Mouse (Mus musculus): ENCODE results near the gene Ddx5. TPM values are rescaled to one million over a fixed set of nuclear protein-coding genes. Genes with fewer than 3 reads are reported as not detected.
"Not testable (repeated sequence)": the region's sequence is repeated elsewhere in the genome, so short reads cannot be mapped to it uniquely, and the experiment has no call there.

Gene Ddx5
- total RNA-seq, 2 experiments from 2014 or later = 828 to 881 TPM

GRCm38 (mm10) chr11:106793846-106794245 lies 4.9 kb upstream of the Ddx5 start:
- DNase-seq (ENCODE audit: low spot score in 2 of 2) = no peak

DNA sequence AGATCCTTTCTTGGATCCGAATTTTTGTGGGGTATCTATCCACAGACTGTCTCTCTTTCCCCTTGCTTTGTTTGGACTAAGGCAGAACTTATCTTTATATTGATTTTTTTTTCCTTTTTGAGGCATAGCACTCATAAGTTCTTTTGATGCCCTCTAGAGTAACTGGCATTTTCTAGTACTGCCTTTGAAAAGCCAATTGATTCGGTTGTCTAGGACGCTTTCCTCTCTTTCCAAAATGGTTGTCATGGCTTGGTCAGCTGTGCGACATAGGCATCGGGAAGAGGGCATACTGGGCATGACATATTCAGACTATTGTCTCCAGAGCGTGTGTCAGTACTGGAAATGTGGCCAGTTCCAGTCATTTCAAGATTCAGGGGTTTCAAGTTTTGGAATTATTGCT lies 664 bp upstream of the Ddx5 start:
- DNase-seq (ENCODE audit: low spot score in 2 of 2) = no peak

GRCm38 (mm10) chr11:106788026-106788774 lies 785 bp downstream of the Ddx5 start:
- peak; percentile 99 for DNase-seq (ENCODE audit: low spot score in 2 of 2)

DNA sequence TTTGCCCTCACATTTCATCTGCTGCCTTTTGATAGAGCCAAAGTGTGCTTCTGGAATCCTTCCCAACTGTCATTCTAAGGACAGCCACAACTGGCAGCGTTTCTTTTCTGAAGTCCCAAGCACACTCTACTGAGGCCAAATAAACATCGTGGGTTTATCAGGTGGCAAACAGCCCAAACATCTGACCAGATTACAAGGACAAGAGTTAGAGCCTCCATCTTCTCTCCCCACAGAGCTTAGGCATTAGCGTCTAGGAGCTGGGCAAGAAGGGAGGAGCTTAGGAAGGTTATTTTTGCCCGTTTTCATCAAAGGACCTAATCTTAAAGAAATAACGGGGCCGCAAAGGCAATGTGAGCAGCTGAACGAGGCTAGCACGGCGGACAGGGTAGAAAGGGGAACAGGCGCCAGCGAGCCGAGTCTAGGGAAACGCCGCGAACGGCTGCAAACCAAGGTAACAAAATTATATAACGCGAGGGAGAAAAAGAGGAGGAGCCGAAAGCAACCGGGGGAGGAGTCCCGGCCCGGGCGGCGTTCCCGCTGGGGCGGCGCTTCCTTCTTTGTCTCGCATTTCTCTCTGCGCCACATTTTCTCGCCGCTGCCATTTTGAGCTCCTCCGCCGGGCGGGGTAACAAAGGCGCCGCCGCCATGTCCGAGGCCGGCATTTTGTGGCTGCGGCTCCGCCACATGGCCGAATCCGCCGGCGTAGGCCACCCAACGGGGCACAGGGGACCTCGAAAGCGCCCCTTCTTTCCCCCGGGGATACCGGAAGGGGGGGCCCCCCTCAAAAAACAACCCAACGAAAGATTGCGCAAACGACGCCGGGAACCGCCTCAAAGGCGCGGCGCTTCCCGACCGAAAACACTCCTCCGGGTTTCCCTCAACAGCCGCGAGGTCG lies 1.6 kb downstream of the Ddx5 start:
- peak; percentile 84 to 87 for DNase-seq (ENCODE audit: low spot score in 2 of 2)

DNA sequence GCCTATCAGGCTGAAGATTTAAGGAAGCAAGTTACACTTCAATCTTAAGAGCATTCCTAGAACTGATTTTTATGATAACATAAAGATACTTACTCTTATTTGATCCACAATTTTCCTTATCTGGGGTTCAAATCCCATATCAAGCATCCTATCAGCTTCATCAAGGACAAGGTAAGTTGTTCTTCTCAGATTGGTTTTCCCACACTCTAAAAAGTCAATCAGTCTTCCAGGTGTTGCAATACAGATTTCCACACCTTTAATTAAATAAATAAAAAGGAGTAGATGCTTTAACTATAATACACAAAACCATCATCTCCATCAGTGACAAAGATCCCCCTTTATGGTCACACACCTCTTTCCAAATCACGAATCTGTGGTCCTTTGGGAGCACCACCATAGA lies 3.9 kb downstream of the Ddx5 start:
- DNase-seq (ENCODE audit: low spot score in 2 of 2) = no peak

- DNase-seq (ENCODE audit: low spot score in 2 of 2) = no peak
These were observed 4.5 kb downstream of the Ddx5 start for GRCm38 (mm10) chr11:106784476-106784875.

GRCm38 (mm10) chr11:106782841-106783764 lies 5.9 kb downstream of the Ddx5 start:
- no peak for DNase-seq (ENCODE audit: low spot score in 2 of 2)

DNA sequence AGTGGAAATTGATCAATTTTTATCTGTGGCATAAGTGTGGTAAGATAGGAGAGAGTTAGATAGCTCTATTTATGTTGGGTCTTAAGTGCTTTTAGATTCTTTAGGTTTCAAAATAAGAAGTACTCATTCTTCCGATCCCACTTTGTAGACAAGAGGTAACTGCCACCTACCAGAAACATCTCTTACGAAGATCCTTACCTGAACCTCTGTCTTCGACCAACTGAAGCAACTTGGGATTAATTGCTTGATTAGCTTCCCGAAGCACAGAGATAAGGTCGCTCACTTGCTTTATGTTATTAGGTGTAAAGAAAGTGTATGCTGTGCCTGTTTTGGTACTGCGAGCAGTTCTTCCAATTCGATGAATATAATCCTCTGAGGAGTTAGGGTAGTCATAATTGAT lies 6.7 kb downstream of the Ddx5 start:
- DNase-seq (ENCODE audit: low spot score in 2 of 2) = not testable (repeated sequence)

DNA sequence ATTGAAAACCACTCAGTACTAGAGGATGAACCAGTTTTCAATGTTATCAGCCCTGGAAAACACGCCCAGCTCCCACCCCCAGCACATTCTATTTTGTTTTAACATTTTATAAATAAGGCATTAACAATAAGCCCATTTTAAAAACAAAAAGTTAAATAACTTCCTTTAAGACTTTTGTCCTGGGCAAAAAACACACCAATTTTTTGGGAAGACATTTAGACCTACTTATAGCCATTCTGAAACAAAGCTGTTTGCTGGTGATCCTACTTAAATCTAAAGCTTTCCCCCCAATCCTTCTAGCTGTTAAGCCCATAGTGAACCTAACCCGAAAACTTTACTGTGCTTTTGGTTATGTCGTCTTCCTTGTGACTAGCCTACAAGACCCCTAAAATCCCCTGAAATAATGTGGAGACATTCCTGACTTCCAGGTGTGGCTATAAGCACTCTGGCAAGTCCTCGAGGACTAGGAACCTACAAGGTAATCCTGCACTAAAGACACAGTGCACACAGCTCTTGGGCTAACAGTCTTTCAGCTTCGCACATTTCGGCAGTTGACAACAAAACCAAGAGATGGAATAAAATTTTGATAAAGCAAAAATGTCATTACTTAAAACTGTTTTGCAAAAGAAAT lies 8.3 kb downstream of the Ddx5 start:
- DNase-seq (ENCODE audit: low spot score in 2 of 2) = no peak

DNA sequence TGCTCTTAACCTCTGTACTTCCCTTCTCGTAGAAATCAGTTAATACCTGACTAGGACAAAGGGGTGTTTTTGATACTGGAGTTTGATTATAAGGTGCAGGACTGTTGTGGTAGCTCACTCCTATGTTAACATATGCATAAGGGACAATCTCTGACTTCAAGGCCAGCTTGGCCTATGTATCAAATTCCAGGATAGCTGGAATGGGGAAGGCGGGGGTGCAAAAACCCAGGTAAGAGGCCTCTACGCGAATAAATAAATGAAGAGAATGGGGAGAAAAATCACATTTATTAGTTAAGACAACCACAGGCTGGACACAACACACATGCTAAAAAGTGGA lies 8.9 kb downstream of the Ddx5 start:
- DNase-seq (ENCODE audit: low spot score in 2 of 2) = no peak

GRCm38 (mm10) chr11:106779388-106780088 lies 9.4 kb downstream of the Ddx5 start, which contains the start of gene Polg2:
Gene Polg2, minus strand, starts transcription at chr11:106779537.
- peak; percentile 86 to 90 for DNase-seq (ENCODE audit: low spot score in 2 of 2)

- DNase-seq (ENCODE audit: low spot score in 2 of 2) = no peak
These were observed 10.2 kb downstream of the Ddx5 start for GRCm38 (mm10) chr11:106778589-106779387.

DNA sequence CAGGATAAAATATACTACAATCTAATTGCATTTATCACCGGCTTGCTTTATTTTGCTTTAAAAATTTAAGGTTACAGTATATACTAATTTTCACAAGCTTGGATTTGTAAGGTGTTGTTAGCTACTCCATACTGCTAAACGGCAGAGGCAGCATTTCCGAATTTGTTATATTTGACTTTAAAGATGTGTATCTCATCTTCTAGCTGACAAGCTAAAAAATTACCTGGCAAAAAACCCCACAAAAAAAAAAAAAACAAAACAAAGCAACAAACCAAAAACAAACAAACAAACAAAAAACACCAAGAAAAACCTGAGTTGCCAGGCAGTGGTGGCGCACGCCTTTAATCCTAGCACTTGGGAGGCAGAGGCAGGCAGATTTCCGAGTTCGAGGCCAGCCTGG lies 10.9 kb downstream of the Ddx5 start:
- no peak for DNase-seq (ENCODE audit: low spot score in 2 of 2)

DNA sequence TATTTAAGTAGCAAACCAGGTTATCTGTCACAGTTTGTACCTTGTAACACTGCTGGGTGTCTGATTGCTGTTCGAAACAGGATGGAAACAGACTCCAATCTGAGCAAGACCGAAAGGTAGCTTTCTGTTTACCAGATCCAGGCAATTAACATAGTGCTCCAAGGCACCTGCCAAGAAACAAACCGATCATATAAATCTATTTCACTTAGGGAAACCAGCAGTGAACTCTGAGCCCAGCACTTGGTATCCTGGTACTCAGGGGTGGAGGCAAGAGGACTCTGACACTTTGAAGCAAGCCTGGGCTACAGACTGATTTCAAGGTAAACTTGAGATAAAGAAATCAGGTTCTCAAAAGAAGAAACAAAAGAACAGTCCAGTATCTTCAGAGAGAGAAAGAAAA lies 11.6 kb downstream of the Ddx5 start:
- DNase-seq (ENCODE audit: low spot score in 2 of 2) = no peak

- no peak for DNase-seq (ENCODE audit: low spot score in 2 of 2)
These were observed 12.0 kb downstream of the Ddx5 start for GRCm38 (mm10) chr11:106776960-106777359.

GRCm38 (mm10) chr11:106773061-106773460 lies 15.9 kb downstream of the Ddx5 start:
- DNase-seq (ENCODE audit: low spot score in 2 of 2) = no peak

GRCm38 (mm10) chr11:106770195-106770974 lies 18.6 kb downstream of the Ddx5 start:
- DNase-seq (ENCODE audit: low spot score in 2 of 2) = no peak

DNA sequence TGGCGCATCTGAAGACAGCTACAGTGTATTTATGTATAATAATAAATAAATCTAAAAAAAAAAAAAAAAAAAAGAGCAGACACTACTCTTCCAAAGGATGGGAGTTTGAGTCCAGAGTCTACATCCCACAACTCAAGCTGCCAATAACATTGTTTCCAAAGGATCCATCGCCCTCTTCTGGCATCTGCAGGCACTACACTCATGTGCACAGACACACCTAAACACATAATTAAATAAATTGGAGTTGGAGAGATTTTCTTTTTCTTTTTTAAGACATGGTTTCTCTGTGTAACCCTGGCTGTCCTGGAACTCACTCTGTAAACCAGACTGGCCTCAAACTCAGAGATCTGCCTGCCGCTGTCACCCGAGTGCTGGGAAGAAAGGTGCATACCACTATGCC lies 21.5 kb downstream of the Ddx5 start:
- no peak for DNase-seq (ENCODE audit: low spot score in 2 of 2)

All from adrenal gland, adult 18-20 months (tissue).